Mouse (Mus musculus) thymus, postnatal 36 days (tissue): ENCODE measurements around the gene Naa16.

Experiments used
- DNase-seq, 2 experiments: peaks; one replicate each; pipeline ENCODE4 v3.0.0; 2022; ENCODE audit warnings: mixed read lengths in 2 of 2

Naa16 gene

GRCm38 (mm10) chr14:79330944-79331561, 59.5 kb downstream of the Naa16 start:
- DNase-seq = peak in 1 of 2 experiments; percentile 39

GRCm38 (mm10) chr14:79327033-79327432, 63.5 kb downstream of the Naa16 start:
- no peak for DNase-seq

GRCm38 (mm10) chr14:79324112-79324840, 66.3 kb downstream of the Naa16 start:
- DNase-seq = no peak

GRCm38 (mm10) chr14:79321881-79322280, 68.7 kb downstream of the Naa16 start:
- DNase-seq = no peak

- peak; percentile 71 for DNase-seq
These were observed 69.4 kb downstream of the Naa16 start for GRCm38 (mm10) chr14:79321152-79321551.

- peak in 1 of 2 experiments; percentile 8 for DNase-seq
These were observed 73.0 kb downstream of the Naa16 start for GRCm38 (mm10) chr14:79317602-79318001.

GRCm38 (mm10) chr14:79315877-79316276, 74.7 kb downstream of the Naa16 start:
- DNase-seq = peak; percentile 48 to 65

GRCm38 (mm10) chr14:79314245-79315010, 76.2 kb downstream of the Naa16 start:
- DNase-seq = peak in 1 of 2 experiments; percentile 24

- DNase-seq = peak in 1 of 2 experiments; percentile 28
These were observed 77.0 kb downstream of the Naa16 start for GRCm38 (mm10) chr14:79313439-79314175.

- DNase-seq = peak in 1 of 2 experiments; percentile 18
These were observed 77.9 kb downstream of the Naa16 start for GRCm38 (mm10) chr14:79312719-79313118.

- DNase-seq = no peak
These were observed 78.6 kb downstream of the Naa16 start for GRCm38 (mm10) chr14:79311918-79312454.

- no peak for DNase-seq
These were observed 81.5 kb downstream of the Naa16 start for GRCm38 (mm10) chr14:79309115-79309514.

GRCm38 (mm10) chr14:79308364-79308763, 82.2 kb downstream of the Naa16 start:
- no peak for DNase-seq

GRCm38 (mm10) chr14:79307908-79308307, 82.7 kb downstream of the Naa16 start:
- DNase-seq = no peak

GRCm38 (mm10) chr14:79307138-79307537, 83.4 kb downstream of the Naa16 start:
- DNase-seq = no peak

- DNase-seq = no peak
These were observed 85.6 kb downstream of the Naa16 start for GRCm38 (mm10) chr14:79304873-79305464.

GRCm38 (mm10) chr14:79303150-79303549, 87.4 kb downstream of the Naa16 start:
- no peak for DNase-seq

GRCm38 (mm10) chr14:79301466-79301875, 89.1 kb downstream of the Naa16 start, which contains the start of gene Rgcc:
Gene Rgcc (minus strand): TSS chr14:79301645.
- peak; percentile 99 for DNase-seq

- peak; percentile 61 to 71 for DNase-seq
These were observed 89.8 kb downstream of the Naa16 start for GRCm38 (mm10) chr14:79300641-79301350.

GRCm38 (mm10) chr14:79299796-79300195, 90.8 kb downstream of the Naa16 start:
- peak in 1 of 2 experiments; percentile 48 for DNase-seq

GRCm38 (mm10) chr14:79299230-79299629, 91.3 kb downstream of the Naa16 start:
- DNase-seq = peak in 1 of 2 experiments; percentile 45
